Mouse (Mus musculus): ENCODE measurements at regions not wholly inside any gene's neighbourhood (a gene's known extent, or its start where the extent isn't known, plus 50 kb on each side); places are given as distances from the start of the nearest gene placed in this dataset.
A peak's percentile ranks its signal among the peaks of the same experiment; 100 is the strongest.

GRCm38 (mm10) chr1:167163486-167163885, 121.6 kb downstream of the Uck2 start:
- TF ChIP-seq CTCF (IDR thresholded peaks at IDR 0.05; ENCODE audit: low read depth) = no peak
- 3% methylated on average over 3 of the region's 3 CpGs for WGBS
- no peak overlapping the region for H3K27ac ChIP-seq (ENCODE audit: low read depth)
- H3K4me2 ChIP-seq = no peak overlapping the region
- DNase-seq (peak; percentile 71), ATAC-seq (ENCODE audit: insufficient read depth) (peak; percentile 54; the same call in 1 of the 2 replicates)
- no peaks in the 10 kb centered on the region for H3K36me3 ChIP-seq (ENCODE audit: insufficient read depth)
- no peak overlapping the region for H3K4me3 ChIP-seq (ENCODE audit: low read depth, low read length)
- H3K4me1 ChIP-seq (ENCODE audit: insufficient read depth) = no peaks in the 10 kb centered on the region
- H3K9me3 ChIP-seq (ENCODE audit: low read depth, low read length) = no peaks in the 10 kb centered on the region
- H3K9ac ChIP-seq = no peak overlapping the region
- H3K27me3 ChIP-seq (ENCODE audit: insufficient read depth, low read length) = no peaks in the 10 kb centered on the region

- Histone ChIP-seq H3K27ac (ENCODE audit: low read depth) (no peak overlapping the region), H3K9me3 (ENCODE audit: low read depth, low read length) (no peaks in the 10 kb centered on the region), H3K4me1 (ENCODE audit: insufficient read depth) (no peaks in the 10 kb centered on the region), H3K9ac (no peak overlapping the region), H3K36me3 (ENCODE audit: insufficient read depth) (no peaks in the 10 kb centered on the region), H3K4me3 (ENCODE audit: low read depth, low read length) (no peak overlapping the region), H3K4me2 (no peak overlapping the region), H3K27me3 (ENCODE audit: insufficient read depth, low read length) (no peaks in the 10 kb centered on the region)
- TF ChIP-seq CTCF (IDR thresholded peaks at IDR 0.05; ENCODE audit: low read depth) = no peak
- 64% methylated on average over 8 of the region's 8 CpGs for WGBS
- ATAC-seq (ENCODE audit: insufficient read depth) = no peak
- no peak for DNase-seq
These were observed 122.6 kb downstream of the Uck2 start for GRCm38 (mm10) chr1:167162495-167162894.

- Histone ChIP-seq H3K9ac (no peak overlapping the region), H3K9me3 (ENCODE audit: low read depth, low read length) (no peaks in the 10 kb centered on the region), H3K27ac (ENCODE audit: low read depth) (no peak overlapping the region), H3K4me2 (no peak overlapping the region), H3K27me3 (ENCODE audit: insufficient read depth, low read length) (no peaks in the 10 kb centered on the region), H3K36me3 (ENCODE audit: insufficient read depth) (no peaks in the 10 kb centered on the region), H3K4me1 (ENCODE audit: insufficient read depth) (no peaks in the 10 kb centered on the region), H3K4me3 (ENCODE audit: low read depth, low read length) (no peak overlapping the region)
- WGBS = 50% methylated on average over 1 of the region's 1 CpGs
- ATAC-seq (ENCODE audit: insufficient read depth) (no peak), DNase-seq (no peak)
- TF ChIP-seq CTCF (IDR thresholded peaks at IDR 0.05; ENCODE audit: low read depth) = no peak
These were observed 125.6 kb downstream of the Uck2 start for GRCm38 (mm10) chr1:167159536-167159935.

GRCm38 (mm10) chr1:167152442-167152841, 132.7 kb downstream of the Uck2 start:
- no peaks in the 10 kb centered on the region for H3K4me1 ChIP-seq (ENCODE audit: insufficient read depth)
- no peak overlapping the region for H3K27ac ChIP-seq (ENCODE audit: low read depth)
- no peaks in the 10 kb centered on the region for H3K36me3 ChIP-seq (ENCODE audit: insufficient read depth)
- ATAC-seq (ENCODE audit: insufficient read depth) (no peak), DNase-seq (peak; percentile 24)
- no peak for TF ChIP-seq CTCF (IDR thresholded peaks at IDR 0.05; ENCODE audit: low read depth)
- no peak overlapping the region for H3K4me3 ChIP-seq (ENCODE audit: low read depth, low read length)
- no peak overlapping the region for H3K4me2 ChIP-seq
- WGBS = 58% methylated on average over 4 of the region's 4 CpGs
- H3K27me3 ChIP-seq (ENCODE audit: insufficient read depth, low read length) = no peaks in the 10 kb centered on the region
- no peak overlapping the region for H3K9ac ChIP-seq
- no peaks in the 10 kb centered on the region for H3K9me3 ChIP-seq (ENCODE audit: low read depth, low read length)

GRCm38 (mm10) chr1:167144335-167144734, 140.8 kb downstream of the Uck2 start:
- DNase-seq (no peak), ATAC-seq (ENCODE audit: insufficient read depth) (no peak)
- Histone ChIP-seq H3K4me2 (no peak overlapping the region), H3K4me1 (ENCODE audit: insufficient read depth) (no peaks in the 10 kb centered on the region), H3K9me3 (ENCODE audit: low read depth, low read length) (no peaks in the 10 kb centered on the region), H3K27ac (ENCODE audit: low read depth) (no peak overlapping the region), H3K9ac (no peak overlapping the region), H3K4me3 (ENCODE audit: low read depth, low read length) (no peak overlapping the region), H3K36me3 (ENCODE audit: insufficient read depth) (no peaks in the 10 kb centered on the region), H3K27me3 (ENCODE audit: insufficient read depth, low read length) (no peaks in the 10 kb centered on the region)
- 81% methylated on average over 3 of the region's 3 CpGs for WGBS
- no peak for TF ChIP-seq CTCF (IDR thresholded peaks at IDR 0.05; ENCODE audit: low read depth)

GRCm38 (mm10) chr1:167143797-167144196, 141.3 kb downstream of the Uck2 start:
- no peak overlapping the region for H3K9ac ChIP-seq
- H3K9me3 ChIP-seq (ENCODE audit: low read depth, low read length) = no peaks in the 10 kb centered on the region
- no peak for TF ChIP-seq CTCF (IDR thresholded peaks at IDR 0.05; ENCODE audit: low read depth)
- ATAC-seq (ENCODE audit: insufficient read depth) = no peak
- H3K27me3 ChIP-seq (ENCODE audit: insufficient read depth, low read length) = no peaks in the 10 kb centered on the region
- H3K4me1 ChIP-seq (ENCODE audit: insufficient read depth) = no peaks in the 10 kb centered on the region
- no peaks in the 10 kb centered on the region for H3K36me3 ChIP-seq (ENCODE audit: insufficient read depth)
- WGBS = 77% methylated on average over 4 of the region's 4 CpGs
- H3K27ac ChIP-seq (ENCODE audit: low read depth) = no peak overlapping the region
- no peak overlapping the region for H3K4me2 ChIP-seq
- no peak overlapping the region for H3K4me3 ChIP-seq (ENCODE audit: low read depth, low read length)
- DNase-seq = no peak
